Mouse (Mus musculus): ENCODE results near the gene Nrd1. TPM values are rescaled to one million over a fixed set of nuclear protein-coding genes. Genes with fewer than 3 reads are reported as not detected.

Gene Nrd1
- polyA plus RNA-seq (2016; fragmentation: Nextera tagmentation; extraction: Ambion mirVana), result 103 and 112 TPM in 2 replicates

DNA sequence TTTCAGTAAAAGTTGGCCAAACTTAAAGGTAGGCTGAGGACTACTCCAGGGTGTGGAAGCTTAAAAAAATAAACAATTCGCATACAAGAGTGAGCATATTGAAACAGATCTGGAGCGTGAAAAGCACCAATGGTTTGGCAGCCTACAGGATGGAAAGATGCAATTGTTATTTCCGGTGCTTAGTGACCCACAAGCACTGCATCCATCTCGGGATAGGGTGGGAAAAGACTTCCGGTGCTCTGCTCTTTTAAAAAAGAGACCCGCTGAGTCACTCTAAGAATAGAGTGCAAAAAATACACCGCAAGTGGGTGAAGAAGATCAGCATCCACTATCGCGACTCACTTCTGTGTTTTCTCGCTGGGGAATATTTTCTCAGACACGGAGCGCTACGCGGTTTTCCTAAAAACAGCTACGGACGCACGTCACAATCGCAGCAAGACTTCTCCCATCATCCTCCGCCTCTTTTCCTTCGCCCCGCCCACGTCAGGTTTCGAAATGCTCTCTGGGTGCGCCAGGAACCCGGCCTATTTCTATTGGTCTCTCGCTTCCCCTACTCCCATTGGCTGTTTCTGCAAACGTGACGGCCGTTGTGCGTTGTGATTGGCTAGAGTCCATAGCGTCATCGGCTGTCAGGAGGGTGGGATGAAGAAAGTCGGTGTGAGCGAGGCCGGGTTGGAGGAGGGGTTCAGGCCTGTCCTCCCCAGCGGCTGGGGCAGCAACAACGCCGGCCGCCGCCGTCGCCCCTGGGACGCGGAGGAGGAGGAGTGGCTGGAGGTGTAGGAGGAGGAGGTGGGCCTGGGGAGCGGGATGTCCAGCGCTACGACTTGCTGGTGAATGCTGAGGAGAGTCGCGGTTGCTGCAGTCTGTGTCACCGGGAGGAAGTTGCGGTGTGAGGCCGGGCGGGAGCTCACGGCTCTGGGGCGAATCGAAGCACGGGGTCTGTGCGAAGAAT, at the start of gene Nrd1:
Gene Nrd1 (plus strand): TSS at position 657 of the 952 bp plus-strand sequence.
- ATAC-seq (ENCODE audit: low FRiP score), result peak; percentile 100
- H3K9ac ChIP-seq, result peak within 1 kb of the TSS; percentile 74

DNA sequence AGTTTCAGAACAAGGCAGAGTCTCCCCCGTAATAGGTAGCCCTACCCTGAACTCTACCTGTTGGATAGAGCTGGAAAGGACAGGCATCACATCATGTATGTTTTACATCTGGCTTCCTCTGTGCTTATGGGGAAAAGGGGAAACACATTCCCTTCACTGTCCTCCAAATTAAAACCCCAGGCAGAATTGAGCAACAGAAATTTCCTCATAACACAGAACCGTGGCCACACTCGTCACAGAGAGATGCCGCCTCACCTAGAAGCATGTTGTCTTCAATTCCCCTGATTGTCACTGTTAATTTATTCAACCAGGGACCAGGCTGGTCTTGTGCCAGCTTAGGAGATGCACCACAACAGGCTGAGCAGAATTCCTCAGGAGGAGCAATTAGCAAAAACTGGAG, 48.8 kb upstream of the Nrd1 start:
- no peak for ATAC-seq (ENCODE audit: low FRiP score)
- H3K4me3 ChIP-seq (replicated peaks), result no peak overlapping the region
- H3K4me1 ChIP-seq, result no peaks in the 10 kb centered on the region
- no peak overlapping the region for H3K27ac ChIP-seq
- no peaks in the 10 kb centered on the region for H3K9me3 ChIP-seq
- no peaks in the 10 kb centered on the region for H3K27me3 ChIP-seq
- H3K4me2 ChIP-seq, result no peak overlapping the region
- WGBS, result 85% methylated on average over 4 of the region's 4 CpGs
- H3K9ac ChIP-seq, result no peak overlapping the region
- no peaks in the 10 kb centered on the region for H3K36me3 ChIP-seq (replicated peaks)

More for the DNA sequence above, at the start of gene Nrd1:
- WGBS, result under 1% methylated on average over 58 of the region's 58 CpGs
- no peaks in the 10 kb centered on the region for H3K9me3 ChIP-seq
- peak within 1 kb of the TSS; percentile 92 for H3K4me2 ChIP-seq
- H3K4me1 ChIP-seq, result peaks cover 20% of the 10 kb centered on the region
- peak within 1 kb of the TSS; percentile 85 for H3K27ac ChIP-seq
- peak within 1 kb of the TSS; percentile 66 for H3K4me3 ChIP-seq (replicated peaks)
- no peaks in the 10 kb centered on the region for H3K27me3 ChIP-seq
- 0 out of 2 replicates have a peak, but pooled peaks cover 3% of the 10 kb centered on the region for H3K36me3 ChIP-seq (replicated peaks)

DNA sequence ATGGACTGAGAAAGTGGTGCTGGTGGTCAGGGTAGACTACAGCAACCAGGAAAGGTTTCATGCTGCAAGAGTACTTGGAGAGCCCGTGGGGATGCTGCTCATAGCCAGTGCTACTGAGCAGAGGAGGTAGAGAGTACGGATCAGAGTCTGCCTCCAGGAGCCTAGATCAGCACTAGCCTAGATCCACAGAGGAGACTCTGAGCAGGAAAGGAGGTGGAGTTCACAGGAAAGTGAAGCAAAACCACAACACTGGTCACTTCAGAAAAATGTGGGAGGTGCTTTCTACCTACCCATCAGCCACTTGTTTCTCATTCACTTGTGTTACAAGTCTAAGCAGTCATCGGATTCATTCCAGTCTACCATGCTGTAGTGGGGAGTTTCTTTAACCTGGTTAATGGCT, 40.8 kb upstream of the Nrd1 start:
- Histone ChIP-seq H3K4me2 (no peak overlapping the region), H3K36me3 (replicated peaks) (no peaks in the 10 kb centered on the region), H3K9me3 (no peaks in the 10 kb centered on the region), H3K4me3 (replicated peaks) (no peak overlapping the region), H3K27me3 (no peaks in the 10 kb centered on the region), H3K27ac (no peak overlapping the region), H3K9ac (no peak overlapping the region), H3K4me1 (no peaks in the 10 kb centered on the region)
- ATAC-seq (ENCODE audit: low FRiP score), result no peak
- 90% methylated on average over 3 of the region's 3 CpGs for whole genome bisulfite sequencing

DNA sequence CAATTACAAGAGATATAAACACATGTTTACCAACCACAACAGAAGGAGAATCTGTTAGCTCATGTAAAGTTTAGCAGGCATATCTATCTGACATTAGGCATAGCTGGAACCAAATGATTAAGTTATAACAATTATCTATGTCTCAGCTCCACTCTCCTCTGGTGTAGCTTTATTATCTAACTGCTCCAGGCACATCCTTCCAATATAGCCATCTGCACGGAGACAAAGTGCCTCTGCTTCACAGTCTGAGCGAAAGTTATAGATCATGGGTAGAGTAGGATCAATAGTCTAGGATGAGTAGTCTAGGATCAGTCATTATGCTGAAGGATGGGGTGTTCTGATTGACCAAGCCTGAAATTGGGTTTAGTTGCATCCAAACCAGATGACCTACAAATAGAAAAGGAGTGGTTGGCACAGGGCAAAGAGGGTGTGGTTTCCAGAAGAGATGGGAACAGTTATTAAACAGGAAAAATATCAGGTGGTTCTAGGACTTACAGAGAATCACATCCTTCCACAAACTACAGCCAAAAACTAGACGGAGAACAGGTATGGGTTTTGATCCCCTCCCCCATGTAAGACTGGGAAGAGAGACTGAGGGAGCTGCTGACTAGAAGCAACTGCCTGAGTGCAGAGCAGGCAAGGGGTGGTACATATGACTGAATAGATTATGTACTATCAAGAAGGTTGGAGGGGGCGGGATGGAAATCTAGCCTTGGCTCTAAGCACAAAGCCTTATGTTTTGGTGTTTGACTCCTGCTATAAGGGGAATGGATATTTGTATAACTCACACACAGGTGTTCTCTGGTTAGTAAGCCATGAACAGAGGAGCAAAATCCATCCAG, 39.6 kb upstream of the Nrd1 start:
- WGBS, result 85% methylated on average over 4 of the region's 4 CpGs
- H3K36me3 ChIP-seq (replicated peaks), result no peaks in the 10 kb centered on the region

DNA sequence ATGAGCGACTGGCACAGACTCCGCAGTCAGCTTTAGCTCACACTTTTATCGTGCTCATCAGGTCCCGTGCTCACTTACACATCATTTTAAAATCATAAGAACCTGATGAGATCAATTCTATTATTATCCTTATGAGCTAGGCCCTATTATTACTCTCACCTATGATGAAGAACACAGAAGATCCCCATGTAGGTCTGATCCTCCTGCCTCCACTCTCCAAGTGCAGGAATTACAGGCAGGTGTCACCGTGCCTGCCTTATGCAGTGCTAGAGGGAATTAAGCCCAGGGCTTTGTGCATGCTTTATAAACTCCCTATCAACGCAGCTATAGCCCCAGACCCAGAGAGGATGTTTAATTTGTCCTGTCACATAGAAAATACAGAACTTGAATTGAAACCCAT, 37.4 kb upstream of the Nrd1 start:
- H3K9me3 ChIP-seq, result no peaks in the 10 kb centered on the region
- H3K27ac ChIP-seq, result no peak overlapping the region
- H3K4me1 ChIP-seq, result no peaks in the 10 kb centered on the region
- H3K27me3 ChIP-seq, result no peaks in the 10 kb centered on the region
- no peak overlapping the region for H3K9ac ChIP-seq
- no peak for ATAC-seq (ENCODE audit: low FRiP score)
- H3K36me3 ChIP-seq (replicated peaks), result no peaks in the 10 kb centered on the region
- 85% methylated on average over 6 of the region's 6 CpGs for WGBS
- H3K4me2 ChIP-seq, result no peak overlapping the region
- H3K4me3 ChIP-seq (replicated peaks), result no peak overlapping the region

More for the DNA sequence above, 39.6 kb upstream of the Nrd1 start:
- Histone ChIP-seq H3K4me3 (replicated peaks) (no peak overlapping the region), H3K9me3 (no peaks in the 10 kb centered on the region), H3K4me2 (no peak overlapping the region), H3K27ac (no peak overlapping the region), H3K9ac (no peak overlapping the region), H3K4me1 (no peaks in the 10 kb centered on the region), H3K27me3 (no peaks in the 10 kb centered on the region)
- no peak for ATAC-seq (ENCODE audit: low FRiP score)

DNA sequence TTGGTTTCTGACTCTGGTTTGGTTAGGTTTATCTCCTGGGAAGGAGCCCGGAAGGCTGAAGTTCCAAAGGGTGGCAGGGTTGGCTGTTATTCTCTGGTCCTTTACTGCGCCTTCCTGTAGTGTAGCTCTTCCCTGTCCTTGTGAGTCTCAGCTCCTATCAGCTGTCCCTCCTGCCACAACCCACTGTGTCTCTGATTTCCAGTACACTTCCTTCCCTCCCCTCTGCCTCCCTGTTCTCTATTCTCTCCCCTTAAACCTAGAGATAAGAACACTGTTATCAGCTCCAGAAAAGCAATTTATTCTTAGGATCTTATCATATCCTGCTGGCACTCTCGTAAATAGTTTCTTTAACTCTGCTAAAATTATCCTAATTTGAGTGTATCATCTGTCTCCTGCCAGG, 30.9 kb upstream of the Nrd1 start:
- Histone ChIP-seq H3K27me3 (no peaks in the 10 kb centered on the region), H3K9me3 (no peaks in the 10 kb centered on the region), H3K4me2 (no peak overlapping the region), H3K4me3 (replicated peaks) (no peak overlapping the region), H3K9ac (no peak overlapping the region), H3K36me3 (replicated peaks) (no peaks in the 10 kb centered on the region), H3K27ac (no peak overlapping the region), H3K4me1 (no peaks in the 10 kb centered on the region)
- WGBS, result 86% methylated on average over 3 of the region's 3 CpGs
- ATAC-seq (ENCODE audit: low FRiP score), result no peak

DNA sequence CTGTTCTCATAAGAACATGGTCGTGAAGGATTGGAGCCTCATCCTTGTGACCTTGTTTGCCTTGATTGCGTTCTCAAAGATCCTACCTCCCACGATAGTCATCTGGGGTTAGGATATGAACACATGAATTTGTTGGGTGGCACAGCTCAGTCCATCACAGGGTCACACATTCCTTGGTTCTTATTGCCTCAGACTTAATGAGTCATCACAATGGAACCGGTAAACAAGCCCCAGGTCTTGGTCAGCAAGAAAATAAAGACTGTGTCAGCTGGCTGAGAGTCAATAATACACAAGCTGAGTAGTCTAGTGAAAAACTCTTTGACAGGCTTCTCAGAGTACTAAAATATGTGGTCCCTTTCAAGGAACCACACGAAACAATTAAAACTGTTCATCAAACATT, 29.4 kb upstream of the Nrd1 start:
- Histone ChIP-seq H3K4me2 (no peak overlapping the region), H3K9ac (no peak overlapping the region), H3K4me3 (replicated peaks) (no peak overlapping the region), H3K27me3 (no peaks in the 10 kb centered on the region), H3K4me1 (no peaks in the 10 kb centered on the region), H3K36me3 (replicated peaks) (no peaks in the 10 kb centered on the region), H3K27ac (no peak overlapping the region), H3K9me3 (no peaks in the 10 kb centered on the region)
- no peak for ATAC-seq (ENCODE audit: low FRiP score)
- WGBS, result 89% methylated on average over 5 of the region's 5 CpGs

DNA sequence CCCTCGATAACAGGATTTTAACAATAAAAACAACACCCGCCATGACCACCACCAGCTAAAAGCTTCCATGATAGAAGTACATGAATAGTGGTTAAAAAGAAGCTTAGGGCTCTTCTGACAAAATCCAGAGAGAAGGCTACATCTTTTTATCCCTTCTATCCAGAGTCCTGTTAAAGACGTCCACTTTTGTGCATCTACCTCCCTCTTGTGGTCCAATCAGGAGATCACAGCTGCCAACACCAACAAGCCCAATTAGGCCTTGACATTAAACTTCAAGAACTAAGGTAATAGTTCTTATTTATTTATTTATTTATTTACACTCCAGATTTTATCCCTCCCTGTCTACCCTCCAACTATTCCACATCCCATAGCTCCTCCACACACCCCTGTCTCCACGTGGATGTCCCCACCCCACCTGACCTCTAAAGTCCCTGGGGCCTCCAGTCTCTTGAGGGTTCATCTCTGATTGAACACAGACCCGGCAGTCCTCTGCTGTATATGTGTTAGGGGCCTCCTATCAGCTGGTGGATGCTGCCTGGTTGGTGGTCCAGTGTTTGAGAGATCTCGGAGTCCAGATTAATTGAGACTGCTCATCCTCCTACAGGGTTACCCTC, 23.9 kb upstream of the Nrd1 start:
- WGBS, result 55% methylated on average over 6 of the region's 6 CpGs
- Histone ChIP-seq H3K27ac (no peak overlapping the region), H3K36me3 (replicated peaks) (no peaks in the 10 kb centered on the region), H3K4me2 (no peak overlapping the region), H3K9ac (no peak overlapping the region), H3K4me3 (replicated peaks) (no peak overlapping the region), H3K4me1 (no peaks in the 10 kb centered on the region), H3K27me3 (no peaks in the 10 kb centered on the region), H3K9me3 (no peaks in the 10 kb centered on the region)
- peak; percentile 63; the same call in 1 of the 2 replicates for ATAC-seq (ENCODE audit: low FRiP score)

DNA sequence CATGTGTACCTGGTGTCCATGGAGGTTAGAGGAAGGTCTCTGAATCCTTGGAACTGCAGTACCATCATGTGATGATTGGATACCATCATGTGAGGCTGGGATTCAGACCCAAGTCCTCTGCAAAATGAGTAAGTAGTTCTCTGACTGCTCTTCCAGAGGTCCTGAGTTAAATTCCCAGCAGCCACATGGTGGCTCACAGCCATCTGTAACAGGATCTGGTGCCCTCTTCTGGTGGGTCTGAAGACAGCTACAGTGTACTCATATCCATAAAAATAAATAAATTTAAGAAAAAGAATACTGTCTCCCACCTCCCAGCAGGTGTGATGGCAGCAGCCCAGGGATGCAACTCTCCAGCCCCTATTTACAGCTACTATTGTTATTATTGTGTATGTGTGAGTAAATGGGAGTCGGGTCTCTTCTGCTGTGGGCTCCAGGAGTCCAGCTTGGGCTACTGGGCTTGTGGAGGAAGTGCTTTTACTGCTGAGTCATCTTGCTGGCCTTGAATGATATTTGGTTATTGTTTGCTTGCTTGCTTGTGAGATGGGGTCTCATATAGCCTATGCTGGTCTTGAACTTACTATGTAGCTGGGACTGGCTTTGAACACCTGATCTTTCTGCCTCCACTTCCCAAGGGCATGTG, 13.5 kb upstream of the Nrd1 start:
- no peaks in the 10 kb centered on the region for H3K9me3 ChIP-seq
- ATAC-seq (ENCODE audit: low FRiP score), result no peak
- H3K4me2 ChIP-seq, result no peak overlapping the region
- no peak overlapping the region for H3K4me3 ChIP-seq (replicated peaks)
- H3K4me1 ChIP-seq, result no peaks in the 10 kb centered on the region
- no peak overlapping the region for H3K9ac ChIP-seq
- H3K36me3 ChIP-seq (replicated peaks), result no peaks in the 10 kb centered on the region
- no peaks in the 10 kb centered on the region for H3K27me3 ChIP-seq
- H3K27ac ChIP-seq, result no peak overlapping the region
- 91% methylated on average over 1 of the region's 1 CpGs for WGBS

DNA sequence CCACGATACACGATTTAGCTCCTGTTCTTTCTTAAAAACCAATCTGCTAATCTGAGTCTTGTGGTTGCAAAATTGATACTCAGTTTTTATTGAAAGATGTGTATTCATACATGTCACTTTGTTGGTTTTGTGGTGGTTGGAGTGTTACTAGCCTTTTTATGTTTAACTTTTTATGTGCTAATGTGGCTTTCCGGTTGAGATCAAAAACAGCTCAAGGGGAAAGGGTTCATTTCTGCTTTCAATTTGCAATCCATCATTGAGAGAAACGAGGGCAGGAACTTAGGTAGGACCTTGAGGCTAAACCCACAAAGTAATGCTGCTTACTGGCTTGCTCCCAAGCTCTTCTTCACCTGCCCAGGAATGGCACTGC, 13.0 kb upstream of the Nrd1 start:
- ATAC-seq (ENCODE audit: low FRiP score), result no peak
- Histone ChIP-seq H3K36me3 (replicated peaks) (no peaks in the 10 kb centered on the region), H3K27me3 (no peaks in the 10 kb centered on the region), H3K27ac (no peak overlapping the region), H3K4me3 (replicated peaks) (no peak overlapping the region), H3K9me3 (no peaks in the 10 kb centered on the region), H3K9ac (no peak overlapping the region), H3K4me2 (no peak overlapping the region), H3K4me1 (no peaks in the 10 kb centered on the region)
- 85% methylated on average over 4 of the region's 4 CpGs for WGBS

DNA sequence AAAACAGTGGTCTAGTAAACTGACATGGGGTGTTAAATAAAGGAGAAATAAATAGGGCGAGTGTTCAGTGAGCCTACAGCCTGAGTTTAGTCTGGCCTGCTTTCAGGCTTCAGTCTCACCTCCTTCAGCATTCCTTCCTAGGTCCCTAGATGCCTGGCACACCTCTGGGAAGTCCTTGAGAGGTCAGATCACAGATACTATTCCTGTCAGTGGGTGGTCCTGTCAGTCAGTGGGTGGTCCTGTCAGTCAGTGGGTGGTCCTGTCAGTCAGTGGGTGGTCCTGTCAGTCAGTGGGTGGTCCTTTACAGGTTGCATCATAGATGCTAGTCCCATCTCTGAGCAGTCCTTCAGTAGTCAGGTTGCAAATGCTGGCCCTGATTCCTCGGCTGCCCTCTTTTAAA, 11.0 kb upstream of the Nrd1 start:
- Histone ChIP-seq H3K27ac (no peak overlapping the region), H3K27me3 (no peaks in the 10 kb centered on the region), H3K9me3 (no peaks in the 10 kb centered on the region), H3K4me3 (replicated peaks) (no peak overlapping the region), H3K36me3 (replicated peaks) (no peaks in the 10 kb centered on the region), H3K4me1 (no peaks in the 10 kb centered on the region), H3K4me2 (no peak overlapping the region), H3K9ac (no peak overlapping the region)
- WGBS, result 82% methylated on average over 2 of the region's 2 CpGs
- no peak for ATAC-seq (ENCODE audit: low FRiP score)

DNA sequence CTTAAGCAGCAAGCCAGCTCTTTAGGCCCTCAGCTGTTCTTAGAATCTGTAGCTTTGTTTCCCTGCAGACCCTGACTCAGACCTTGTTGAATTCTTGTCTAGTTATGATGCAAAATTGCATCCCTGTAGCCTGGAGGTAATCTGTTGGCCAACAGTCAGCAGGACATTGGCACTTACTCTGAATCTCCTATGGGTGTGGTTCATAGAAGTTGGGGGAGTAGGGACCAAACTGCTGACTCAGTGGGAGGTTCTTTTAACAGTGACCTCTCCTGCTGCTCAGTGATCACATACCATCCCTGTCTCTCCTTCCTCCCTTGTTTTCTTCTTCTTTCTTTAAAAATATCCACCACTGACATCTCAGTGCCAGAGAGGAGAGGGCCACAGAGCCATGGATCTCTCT, 10.4 kb upstream of the Nrd1 start:
- no peak for ATAC-seq (ENCODE audit: low FRiP score)
- H3K27me3 ChIP-seq, result no peaks in the 10 kb centered on the region
- no peak overlapping the region for H3K27ac ChIP-seq
- H3K36me3 ChIP-seq (replicated peaks), result no peaks in the 10 kb centered on the region
- H3K9me3 ChIP-seq, result no peaks in the 10 kb centered on the region
- H3K4me2 ChIP-seq, result no peak overlapping the region
- no peak overlapping the region for H3K9ac ChIP-seq
- no peaks in the 10 kb centered on the region for H3K4me1 ChIP-seq
- H3K4me3 ChIP-seq (replicated peaks), result no peak overlapping the region
